Mouse (Mus musculus): ENCODE measurements at regions not wholly inside any gene's neighbourhood (a gene's known extent, or its start where the extent isn't known, plus 50 kb on each side); places are given as distances from the start of the nearest gene placed in this dataset.

- no peak for ATAC-seq (ENCODE audit: extremely low read depth, insufficient number of reproducible peaks, low FRiP score, low TSS enrichment)
- no peaks in the 10 kb centered on the region for H3K36me3 ChIP-seq
- no peak overlapping the region for H3K27ac ChIP-seq (replicated peaks)
- H3K27me3 ChIP-seq (replicated peaks): no peaks in the 10 kb centered on the region
- no peak overlapping the region for H3K4me2 ChIP-seq
- peaks cover 4% of the 10 kb centered on the region; the same call in 1 of the 2 replicates for H3K4me1 ChIP-seq
- H3K9me3 ChIP-seq: peaks cover 9% of the 10 kb centered on the region
- H3K4me3 ChIP-seq: no peak overlapping the region
- WGBS: 71% methylated on average over 6 of the region's 6 CpGs
- H3K9ac ChIP-seq: no peak overlapping the region
These were observed 54.5 kb upstream of the Cav2 start for GRCm38 (mm10) chr6:17226483-17226882.
